Mouse (Mus musculus): Measurements from ENCODE around the gene Ercc6.

DNA sequence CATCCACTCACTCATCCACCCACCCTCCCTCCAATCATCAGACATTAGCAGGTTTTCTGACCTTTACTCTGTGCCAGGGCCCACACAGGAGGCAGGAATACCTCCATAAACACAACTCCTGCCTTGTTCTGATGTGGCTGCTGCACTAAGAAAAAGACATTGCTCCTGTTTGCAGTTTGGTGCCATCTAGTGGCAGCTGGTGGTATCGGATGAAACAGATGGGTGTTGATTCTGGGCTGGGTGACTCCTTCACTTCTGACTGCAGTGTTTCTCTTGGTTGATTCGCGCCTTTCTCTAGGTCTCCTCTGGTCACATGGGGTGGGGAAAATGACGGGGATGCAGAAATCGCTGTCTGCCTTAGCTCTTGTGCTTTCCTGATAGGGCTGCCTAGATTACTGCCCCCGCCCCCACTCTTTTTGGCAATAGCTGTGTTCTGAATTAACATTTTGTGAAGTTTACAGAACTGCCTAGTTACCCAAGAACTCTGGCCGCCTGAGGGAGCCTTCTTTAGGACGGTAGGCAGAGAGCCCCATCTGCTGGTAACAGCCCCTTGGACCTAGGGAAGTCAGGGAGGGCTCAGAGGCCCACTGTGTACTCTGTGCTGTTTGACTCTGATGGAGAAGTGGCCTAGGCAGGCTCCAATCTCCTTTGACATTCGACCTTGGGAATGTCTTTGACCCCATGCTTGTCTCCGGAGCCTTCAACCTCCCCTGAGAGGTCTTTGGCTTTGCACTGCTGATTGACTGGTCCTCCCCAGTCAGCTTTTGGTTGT is 73.9 kb downstream of the Ercc6 start:
- TF ChIP-seq CTCF (IDR thresholded peaks at IDR 0.05; ENCODE audit: extremely low read depth, insufficient read depth, low read length) = peak; percentile 83
- no peak for TF ChIP-seq POLR2A (IDR thresholded peaks at IDR 0.05; ENCODE audit: extremely low read depth, insufficient read depth, low read length)
